Mouse (Mus musculus) T-helper 2 cell (primary cell): ENCODE results near the gene Frmpd2.
"Not testable (repeated sequence)": the region's sequence is repeated elsewhere in the genome, so short reads cannot be mapped to it uniquely, and the experiment has no call there.

Experiments
- in situ Hi-C: fragments of 300-600 bp; cut with MboI, MseI; formaldehyde crosslinking; loops from one replicate; pipeline ENCODE4 v1.15.1; 2025; ENCODE audit warnings: high pct_unique_total_duplicates

Frmpd2 gene

DNA sequence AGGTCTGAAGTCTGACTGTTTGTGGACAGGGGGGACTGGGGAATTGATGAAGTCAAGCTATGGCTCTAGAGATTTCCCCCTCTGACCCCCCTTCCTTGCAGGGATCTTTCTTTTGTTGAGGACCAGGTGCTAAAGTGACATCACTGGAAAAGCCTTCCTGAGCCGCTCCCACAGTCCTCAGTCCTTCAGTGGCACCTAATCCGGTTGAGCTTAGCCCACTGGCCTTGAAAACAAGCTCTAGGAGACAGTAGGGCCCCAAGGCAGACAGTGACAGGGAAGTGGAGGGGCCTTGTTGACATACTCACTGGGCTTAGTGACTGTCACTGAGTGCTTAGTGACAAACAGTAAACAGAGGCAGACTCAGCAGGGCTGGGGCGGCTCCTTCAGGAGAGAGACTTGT is at the start of gene Frmpd2:
Gene Frmpd2, plus strand, starts transcription at position 366 of the 400 bp plus-strand sequence.
- in situ Hi-C loops = no loop called here

DNA sequence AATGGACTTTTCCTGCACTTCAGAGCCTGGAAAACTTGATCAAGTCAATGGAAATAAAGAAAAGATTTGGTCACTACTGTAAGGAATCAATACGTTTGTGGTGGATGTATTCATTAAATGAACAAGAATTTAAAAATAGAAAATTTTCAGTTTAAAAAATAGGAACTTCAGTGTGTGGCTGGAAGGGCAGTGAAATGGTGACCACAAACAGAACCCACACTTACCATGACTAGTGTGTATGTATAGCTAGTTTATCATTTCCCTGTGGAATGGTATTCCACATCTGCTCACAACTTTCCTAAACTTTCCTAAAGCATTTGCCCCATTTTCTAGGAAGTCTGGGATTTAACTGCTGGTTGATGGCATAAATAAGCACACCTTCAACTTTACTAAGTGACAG is 48.5 kb upstream of the Frmpd2 start:
- in situ Hi-C loops = no loop called here

DNA sequence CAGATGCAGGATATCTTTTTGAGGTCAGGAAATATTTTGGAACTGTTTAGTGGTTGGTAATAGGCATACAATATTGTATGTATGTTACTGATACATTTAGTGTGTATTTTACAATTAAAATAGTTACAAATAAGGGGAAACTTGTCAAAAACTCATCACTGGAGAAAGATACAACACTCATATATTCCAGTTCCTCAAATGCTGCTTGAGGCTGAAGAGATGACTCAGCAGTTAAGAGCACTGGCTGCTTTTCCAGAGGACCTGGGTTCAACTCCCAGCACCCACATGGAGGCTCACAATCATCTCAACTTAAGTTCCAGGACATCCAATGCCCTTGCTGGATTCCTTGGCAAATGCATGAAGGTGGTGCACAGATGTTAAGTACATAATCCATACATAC is 47.4 kb upstream of the Frmpd2 start:
- in situ Hi-C loops = no loop called here

DNA sequence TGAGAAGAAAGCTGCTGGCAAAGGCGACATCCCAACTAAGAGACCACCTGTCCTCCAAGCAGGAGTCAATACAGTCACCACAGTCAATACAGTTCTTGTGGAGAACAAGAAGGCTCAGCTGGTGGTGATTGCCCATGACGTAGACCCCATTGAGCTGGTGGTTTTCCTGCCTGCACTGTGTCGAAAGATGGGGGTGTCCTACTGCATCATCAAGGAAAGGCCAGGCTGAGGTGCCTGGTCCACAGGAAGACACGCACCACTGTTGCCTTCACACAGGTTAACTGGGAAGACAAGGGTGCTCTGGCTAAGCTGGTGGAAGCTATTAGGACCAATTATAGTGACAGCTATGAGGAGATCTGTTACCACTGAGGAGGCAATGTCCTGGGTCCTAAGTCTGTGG is 39.0 kb upstream of the Frmpd2 start:
- in situ Hi-C loops = not testable (repeated sequence)

DNA sequence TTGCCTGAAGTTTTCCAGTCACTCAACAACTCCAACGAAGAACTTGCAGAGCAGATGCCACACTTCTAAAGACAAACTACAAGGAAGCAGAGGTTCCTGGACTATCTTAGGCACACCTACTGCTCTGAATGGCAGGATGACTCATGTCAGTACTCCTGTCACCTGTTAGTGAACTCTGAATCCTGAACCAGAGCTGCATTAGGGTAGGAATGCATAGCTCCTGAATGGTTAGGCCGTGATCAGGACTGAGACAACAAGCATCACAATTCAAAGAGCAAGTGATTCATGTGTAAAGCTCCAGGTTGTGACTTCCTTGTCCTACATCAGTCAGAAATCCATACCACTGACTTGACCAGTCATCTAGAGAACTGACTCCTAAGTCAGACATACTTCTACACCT is 27.7 kb upstream of the Frmpd2 start:
- in situ Hi-C loops = loop anchor here (10.0 kb wide), 1 partner anchor 871 kb away; the partner anchor contains the start of genes Glud1 and Shld2

DNA sequence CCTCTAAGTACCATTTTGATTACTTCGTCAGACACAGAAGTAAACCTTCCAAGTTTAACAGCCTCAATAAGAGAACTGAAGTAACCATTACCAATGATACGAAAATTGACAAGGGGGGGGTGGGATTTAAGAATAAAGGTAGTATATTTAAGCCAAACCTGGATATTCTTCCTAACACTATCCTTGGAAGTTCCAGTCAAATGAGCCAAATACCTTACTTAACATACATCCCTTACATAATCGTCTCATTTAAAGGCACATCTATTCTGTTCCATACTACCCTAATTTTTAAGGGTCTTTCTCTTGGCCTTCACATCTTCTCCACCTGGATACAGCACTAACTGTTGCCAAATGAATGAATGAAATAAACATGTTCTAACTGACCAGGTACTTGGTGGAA is 25.5 kb upstream of the Frmpd2 start:
- in situ Hi-C loops = loop anchor here (10.0 kb wide), 1 partner anchor 869 kb away; the partner anchor contains the start of genes Glud1 and Shld2

DNA sequence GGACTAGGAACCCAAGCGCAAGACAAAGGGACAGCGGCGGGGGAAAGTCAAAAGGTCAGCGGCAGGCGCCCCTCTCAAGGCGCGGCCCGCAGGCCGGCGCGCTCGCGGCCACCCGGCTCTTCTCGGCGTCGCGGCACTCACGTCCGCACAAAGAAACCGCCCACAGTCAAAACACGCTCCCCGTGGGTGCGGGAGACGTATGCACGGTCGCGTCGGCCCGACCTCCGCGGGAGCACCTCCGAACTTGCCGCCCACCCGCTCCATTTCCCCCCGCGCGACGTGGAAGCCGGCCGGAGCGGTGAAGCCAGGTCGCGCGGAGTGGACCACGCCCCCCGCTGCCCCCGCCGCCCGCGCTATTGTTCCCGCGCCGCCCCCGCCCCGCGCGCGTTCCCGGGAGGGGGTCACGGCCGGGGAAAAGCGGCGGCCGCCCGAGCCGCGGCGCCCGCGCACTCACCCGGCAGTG is 24.9 kb upstream of the Frmpd2 start:
- in situ Hi-C loops = loop anchor here (10.0 kb wide), 1 partner anchor 868 kb away; the partner anchor contains the start of genes Glud1 and Shld2

DNA sequence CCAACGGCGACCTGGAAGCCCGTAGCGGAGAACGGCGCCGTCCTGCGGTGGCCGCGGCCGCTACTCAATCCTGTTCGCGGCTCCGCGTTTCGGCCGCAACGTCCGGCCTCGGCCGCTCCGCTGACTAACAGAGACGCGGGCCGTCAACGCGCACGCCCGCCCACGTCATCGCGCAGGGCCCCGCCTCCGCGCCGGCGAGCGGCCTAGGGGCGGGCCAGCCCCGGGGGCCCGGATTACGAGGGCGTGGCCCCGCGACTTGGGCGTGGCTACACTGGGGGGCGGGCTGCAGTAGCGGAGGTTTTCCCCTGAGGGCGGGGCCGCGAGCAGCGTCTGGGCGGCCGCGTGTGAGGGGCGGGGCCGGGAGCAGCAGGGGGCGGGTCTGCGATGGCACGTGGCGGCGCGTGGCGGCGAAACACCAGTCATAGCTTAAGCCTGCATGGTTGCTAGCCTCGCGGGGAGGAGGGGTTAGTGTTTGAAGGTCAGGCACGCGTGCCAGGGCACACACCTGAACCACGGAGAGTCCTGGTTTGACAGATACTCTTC is 24.4 kb upstream of the Frmpd2 start, which contains the start of gene Mapk8:
Gene Mapk8, minus strand, starts transcription at position 132 of the 543 bp plus-strand sequence.
- in situ Hi-C loops = loop anchor here (10.0 kb wide), 1 partner anchor 868 kb away; the partner anchor contains the start of genes Glud1 and Shld2

DNA sequence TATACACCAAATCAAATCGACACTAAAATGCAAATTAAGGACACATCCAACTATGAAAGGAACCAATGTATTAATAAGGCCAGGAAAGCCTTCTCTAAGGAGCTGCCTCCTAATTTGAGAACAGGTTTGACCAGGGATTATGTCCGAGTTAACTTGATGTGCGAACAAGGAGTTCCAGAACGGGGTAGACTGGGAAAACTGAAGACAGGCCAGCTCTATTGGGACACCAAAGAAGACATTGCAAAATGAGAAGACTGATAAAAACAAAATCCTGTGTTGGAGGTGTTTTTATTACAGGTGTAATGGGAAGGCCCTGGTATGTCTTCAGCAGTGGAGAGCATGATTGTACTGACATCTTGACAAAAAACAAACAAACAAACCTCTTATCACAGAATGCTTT is 23.2 kb upstream of the Frmpd2 start:
- in situ Hi-C loops = loop anchor here (10.0 kb wide), 1 partner anchor 867 kb away; the partner anchor contains the start of genes Glud1 and Shld2

DNA sequence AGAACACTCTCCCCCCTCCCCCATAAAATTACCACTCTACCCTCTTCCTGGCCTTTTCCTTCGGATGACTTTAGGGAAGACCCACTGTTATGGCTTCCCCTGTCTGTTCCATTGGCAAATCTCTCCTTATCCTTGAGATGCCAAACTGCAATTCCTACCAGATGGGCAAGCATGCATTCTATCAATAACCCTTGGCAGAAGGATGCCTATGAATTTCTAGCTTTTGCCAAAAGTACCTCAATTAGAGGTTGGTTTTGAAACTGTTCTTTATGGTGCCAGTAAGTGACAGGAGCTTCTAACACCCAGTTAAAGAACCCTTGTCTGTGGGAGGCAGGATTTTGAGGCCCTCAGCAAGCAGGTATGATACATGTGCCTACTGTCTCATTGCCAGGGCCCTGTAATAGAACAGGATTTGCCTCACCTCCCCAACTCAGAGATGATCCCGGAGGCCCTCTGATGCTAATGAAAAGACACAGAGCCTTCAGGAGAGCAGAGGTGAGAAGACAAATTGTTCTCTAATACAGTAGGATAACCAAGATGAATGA is 22.1 kb upstream of the Frmpd2 start:
- in situ Hi-C loops = loop anchor here (10.0 kb wide), 1 partner anchor 865 kb away; the partner anchor contains the start of genes Glud1 and Shld2

DNA sequence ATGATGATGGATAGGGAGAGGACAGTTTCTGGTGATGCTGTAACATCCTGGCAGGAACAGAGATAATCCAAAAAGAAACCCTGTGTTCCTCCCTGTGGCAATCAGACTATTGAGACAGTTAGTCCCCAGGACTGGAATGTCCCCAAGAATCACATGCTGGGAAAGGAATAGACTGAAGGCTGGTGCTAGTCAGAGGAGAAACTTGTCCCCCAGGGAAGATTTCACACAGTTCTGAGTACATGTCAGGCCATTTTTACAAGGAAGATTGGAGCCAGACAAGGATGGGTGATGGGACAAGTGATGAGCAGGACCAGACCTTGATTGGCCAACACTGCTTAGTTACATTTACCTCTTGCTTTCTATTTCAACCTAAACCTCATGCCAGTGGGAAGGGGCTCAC is 21.2 kb upstream of the Frmpd2 start:
- in situ Hi-C loops = loop anchor here (10.0 kb wide), 1 partner anchor 1054 kb away; the partner anchor contains the start of gene Bmpr1a

DNA sequence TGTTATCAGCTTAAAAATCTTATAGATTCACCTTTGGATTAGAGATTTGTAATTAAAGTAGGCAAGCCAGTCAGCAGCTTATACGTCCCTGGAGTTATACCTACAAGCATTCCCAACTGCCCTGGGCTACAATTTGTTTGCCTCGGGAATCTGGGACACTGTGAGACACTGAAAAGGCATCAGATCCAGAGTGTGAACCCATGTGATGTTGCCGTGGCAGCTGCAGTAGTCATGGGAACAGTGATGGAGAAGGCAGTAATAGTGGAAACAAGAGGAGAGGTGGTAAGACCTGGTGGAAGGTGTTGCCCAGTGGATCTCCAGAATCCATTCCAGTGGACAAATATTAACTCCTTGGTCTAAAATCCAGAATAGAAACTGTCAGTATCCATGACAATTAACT is 7.8 kb upstream of the Frmpd2 start:
- in situ Hi-C loops = no loop called here

DNA sequence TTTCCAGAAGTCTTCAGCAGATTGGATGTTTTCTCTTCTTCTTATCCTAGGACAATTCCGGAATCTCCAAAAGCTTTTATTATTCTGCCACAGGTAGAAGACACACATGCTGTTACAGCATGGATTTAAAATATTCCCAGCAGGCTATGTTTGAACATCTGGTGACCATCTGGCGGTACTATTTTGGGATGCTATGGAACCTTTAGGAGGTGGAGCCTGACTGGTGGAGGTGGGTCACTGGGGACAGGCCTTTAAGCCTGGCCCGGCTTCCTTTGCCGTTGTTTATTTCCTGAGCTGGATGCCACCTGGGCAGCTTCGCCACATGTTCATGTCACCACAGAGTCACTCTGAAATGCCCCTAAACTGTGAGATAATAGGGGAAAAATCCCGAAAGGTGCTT is 3.7 kb upstream of the Frmpd2 start:
- in situ Hi-C loops = no loop called here

DNA sequence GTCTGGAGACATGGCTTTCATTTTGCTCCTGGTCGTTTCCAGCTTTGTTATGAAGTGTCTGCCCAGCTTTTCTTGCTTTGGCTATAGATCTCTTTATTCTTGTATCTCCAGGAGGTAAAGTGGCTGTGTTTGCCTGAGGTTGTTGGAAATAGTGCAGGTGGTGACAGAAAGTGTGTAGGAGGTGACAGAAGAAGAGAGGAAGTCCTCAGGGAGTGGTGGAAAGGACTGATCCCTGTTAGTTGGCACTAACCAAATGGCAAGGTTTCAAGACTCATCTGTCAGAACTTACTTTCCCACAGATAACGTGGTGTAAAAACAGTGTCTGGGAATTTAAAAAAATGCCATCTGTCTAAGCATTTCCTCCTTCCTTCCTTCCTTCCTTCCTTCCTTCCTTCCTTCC is 3.0 kb downstream of the Frmpd2 start:
- in situ Hi-C loops = no loop called here

DNA sequence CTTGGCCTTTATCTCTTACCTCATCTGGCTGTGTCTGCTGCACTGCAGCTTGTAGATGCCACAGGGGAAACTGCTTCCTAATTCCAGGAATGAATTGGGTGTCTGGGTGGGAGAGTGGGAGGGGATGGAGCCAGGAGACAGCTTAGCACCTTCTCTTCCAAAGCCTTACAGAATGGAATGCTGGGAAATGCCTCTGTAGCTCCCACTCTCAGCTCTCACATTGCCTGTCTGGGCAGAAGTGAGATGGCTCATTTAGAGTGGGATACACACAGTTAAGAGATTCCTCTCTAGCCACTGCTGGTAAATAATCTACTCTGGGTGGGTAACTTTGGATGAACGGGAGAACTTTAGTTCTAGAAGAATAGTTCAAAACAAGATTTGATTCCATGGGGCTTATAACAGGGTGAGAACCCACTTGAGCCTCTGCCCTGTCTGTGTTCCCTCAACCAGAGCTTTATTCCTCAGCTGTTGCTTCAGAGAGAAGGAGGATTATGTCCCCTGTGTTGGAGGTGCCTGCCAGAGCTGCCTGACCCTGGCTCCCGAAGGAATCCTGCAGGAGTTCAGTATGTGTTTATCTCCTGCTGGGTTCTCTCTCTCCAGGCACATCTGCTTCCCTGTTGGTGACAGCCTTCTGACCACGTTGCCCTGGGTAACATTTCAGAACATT is 4.7 kb downstream of the Frmpd2 start:
- in situ Hi-C loops = no loop called here

DNA sequence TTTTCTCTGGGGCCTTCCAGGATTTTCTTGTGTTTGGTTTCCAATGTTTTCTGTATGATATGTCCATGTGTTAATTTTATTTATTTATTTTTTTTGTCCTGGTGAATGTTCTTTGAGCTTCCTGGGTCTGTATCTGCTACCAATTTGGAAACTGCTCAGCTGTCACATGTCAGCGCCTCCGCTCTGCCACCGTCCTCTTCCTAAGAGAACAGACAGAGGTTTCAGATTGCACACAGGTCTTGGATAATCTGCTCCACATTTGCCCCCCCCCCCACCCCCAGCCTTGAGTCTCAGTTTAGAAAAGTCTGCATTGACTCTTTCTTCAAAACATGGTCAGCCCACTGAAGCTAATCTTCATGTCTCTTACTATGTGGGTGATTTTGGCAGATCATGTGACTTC is 10.5 kb downstream of the Frmpd2 start:
- in situ Hi-C loops = no loop called here

DNA sequence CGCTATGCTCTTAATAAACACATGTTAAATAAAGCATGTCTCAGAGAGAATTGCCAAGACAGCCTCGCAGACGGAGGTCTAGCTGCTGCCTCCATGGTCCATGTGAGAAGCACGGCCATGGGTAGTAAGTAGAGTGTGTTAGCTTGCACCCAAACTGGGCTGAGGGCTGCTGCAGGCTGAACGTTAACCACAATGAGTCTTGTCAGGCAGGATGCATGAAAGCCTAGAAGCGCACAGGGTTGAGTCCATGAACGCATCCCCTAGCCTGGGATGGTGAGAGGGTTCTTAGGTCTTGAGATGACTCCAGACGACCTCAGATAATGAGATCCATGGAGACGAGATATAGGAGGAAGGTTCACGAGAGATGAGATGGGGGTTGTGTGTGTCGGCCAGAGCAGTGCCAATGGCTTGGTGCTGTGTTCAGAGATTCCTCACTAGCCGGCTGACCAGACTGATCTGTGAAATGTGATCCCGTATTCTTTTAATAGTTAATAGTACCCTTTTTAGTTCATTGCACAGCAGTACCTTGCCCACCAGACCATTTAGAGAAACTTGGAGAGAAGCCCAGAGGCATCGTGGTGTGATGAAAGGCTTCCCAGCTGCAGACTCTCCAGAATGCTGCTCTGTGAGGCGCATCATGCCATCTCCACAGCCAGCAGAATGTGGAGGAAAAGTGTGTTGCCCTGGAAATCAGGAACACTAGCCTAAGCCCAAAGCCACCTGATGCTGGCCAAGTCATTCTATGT is 16.5 kb downstream of the Frmpd2 start:
- in situ Hi-C loops = no loop called here

DNA sequence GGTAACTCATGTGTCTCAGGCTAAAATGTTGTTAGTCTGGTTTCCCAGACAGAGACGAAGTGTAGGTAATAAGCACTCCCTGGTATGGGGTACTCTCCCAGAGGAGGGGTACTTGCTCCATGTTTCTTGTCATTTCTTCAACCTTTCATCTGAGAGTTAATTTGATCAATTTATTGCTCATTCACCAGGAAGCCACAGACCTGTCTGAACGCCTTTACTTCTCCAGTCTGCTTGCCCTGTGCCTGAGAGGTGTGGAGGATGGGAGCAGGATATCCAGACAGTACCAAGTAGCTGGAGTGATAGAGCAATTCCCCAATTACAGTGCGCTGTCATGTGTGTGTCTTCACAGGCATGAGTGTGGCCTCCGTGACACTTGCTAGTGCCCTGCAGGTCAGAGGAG is 23.7 kb downstream of the Frmpd2 start:
- in situ Hi-C loops = no loop called here

DNA sequence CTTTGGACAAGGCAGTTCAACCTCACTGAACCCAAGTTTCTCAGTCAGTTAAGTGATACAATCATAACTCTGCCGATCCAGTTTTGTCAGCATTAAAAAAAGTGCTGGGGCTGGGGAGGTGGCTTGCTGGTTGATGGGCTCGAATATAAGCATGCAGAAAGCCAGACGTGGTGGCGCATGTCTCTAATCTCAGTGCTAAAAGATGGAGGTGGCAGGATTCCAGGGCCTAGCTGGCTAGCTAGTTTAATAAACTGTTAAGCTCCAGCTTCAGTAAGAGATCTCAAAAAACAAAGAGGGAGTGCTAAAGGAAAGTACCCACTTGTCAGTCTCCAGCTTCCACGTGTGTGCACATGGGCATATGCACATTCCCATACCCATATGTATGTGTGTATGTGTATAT is 25.9 kb downstream of the Frmpd2 start:
- in situ Hi-C loops = no loop called here

DNA sequence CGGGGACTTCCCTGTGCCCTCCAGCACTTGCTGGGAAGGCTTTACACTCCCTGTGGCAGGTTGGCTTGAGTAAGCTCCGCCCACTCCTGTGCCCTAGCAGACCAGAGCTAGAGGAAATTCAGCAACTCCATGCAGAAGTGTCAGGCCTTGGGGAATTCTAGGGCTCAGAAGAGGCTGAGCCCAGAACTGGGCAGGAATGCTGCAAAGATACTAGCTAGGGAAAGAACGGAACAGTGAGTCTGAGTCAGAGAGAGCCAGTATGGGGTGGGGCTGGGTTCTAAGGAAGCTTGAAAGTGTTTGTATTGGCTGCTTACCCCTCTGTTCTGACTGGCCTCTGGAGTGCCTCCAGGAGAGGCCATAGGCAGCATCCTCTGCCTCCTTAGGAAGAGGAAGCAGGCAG is 27.4 kb downstream of the Frmpd2 start:
- in situ Hi-C loops = no loop called here

DNA sequence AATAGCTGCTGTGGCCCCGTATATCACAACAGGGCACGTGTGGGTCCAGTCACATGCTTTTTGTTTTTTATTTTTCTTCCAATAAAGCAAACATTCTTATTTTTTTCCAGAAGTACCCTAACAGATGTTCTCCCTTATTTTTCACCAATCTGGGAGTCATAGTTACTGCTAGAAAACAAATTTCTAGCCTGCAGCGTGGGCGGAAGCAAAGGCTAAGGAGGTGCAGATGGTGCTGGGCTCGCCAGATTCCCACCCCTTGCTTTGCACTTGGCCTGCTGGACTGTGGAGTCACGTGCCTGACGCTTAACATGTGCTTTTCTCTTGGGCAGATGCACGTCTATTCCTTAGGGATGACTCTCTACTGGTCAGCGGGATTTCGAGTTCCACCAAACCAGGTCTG is 29.1 kb downstream of the Frmpd2 start:
- in situ Hi-C loops = no loop called here

DNA sequence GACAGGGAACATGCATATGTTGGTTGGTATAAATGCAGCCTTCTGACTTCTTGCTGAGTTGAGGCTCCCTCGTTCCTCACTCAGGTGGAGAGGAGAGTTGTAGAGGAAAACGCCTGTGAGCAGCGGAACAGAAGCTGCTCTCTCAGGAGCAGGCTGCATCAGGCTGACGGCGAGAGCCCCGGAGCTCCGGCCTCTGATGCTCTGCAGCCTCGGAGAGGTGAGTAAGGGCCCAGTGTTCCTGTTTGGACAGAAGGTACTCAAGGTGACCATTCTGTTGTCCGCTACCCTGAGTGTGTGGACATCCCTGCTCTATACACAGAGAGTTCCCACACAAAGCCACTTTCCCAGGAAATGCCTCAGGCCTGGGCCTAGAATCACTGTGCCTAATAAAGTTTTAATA is 31.8 kb downstream of the Frmpd2 start:
- in situ Hi-C loops = no loop called here
